Mouse (Mus musculus) spleen, adult 12 weeks (tissue): ENCODE measurements around the gene Ldb2.

ENCODE experiments used
- DNase-seq: peaks from one replicate; pipeline ENCODE4 v3.0.0; 2022; ENCODE audit warnings: low spot score

Gene Ldb2

DNA sequence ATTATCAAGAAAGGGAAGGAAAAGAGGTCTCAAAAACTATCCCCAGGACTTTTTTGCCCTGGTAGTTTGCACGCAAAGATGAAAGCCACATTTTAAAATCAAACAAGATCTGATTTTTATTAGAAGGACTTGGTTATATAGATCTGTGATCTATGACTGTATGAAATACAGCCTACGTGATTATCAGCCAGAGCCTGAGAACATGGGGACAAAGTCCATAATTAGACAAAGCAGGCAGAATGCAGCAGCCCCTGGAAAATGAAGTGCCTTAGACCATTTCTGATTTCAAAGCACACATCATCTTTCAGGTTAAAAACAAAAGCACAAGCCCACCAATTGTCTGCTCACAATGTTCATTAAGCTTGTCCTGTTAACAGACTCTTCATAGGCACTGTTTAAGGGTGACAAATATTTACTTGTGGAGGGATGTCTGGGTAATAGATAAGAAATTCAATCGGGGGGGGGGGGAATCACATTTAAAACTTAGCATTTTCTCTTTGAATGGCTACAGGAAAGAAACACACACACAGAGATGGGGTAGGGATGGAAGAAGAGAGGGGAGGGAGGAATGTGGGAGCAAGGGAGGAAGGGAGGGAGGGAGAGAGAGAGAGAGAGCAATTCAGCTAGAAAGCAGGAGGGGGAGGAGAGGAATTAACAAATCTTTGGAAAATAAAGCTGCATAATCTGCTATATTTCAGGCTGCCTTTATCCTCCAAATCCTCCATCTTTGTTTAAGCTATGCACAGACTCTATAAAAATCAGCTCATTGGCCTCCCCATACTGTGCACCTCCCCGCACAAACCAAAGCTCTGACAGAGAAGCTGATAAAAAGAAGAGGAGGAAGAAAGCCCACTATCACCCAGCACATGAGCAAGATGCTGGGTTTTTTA is 153.3 kb downstream of the Ldb2 start:
- no peak for DNase-seq

DNA sequence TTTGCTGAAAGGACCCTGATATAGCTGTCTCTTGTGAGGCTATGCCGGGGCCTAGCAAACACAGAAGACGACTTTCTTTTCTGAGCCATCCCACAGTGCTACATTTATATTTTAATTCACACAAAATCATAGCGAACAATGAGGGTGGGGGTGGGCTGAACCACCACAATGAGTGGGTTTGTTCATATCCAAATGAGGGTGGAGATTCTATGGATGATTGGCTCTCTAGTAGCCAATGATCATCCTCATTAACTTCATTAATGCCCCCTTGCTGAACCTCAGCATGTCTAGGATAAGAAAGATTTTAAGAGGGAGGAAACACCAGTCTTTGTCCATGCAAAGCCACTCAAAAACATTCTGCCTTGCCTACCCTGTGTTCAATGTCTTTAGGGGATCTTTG is 156.4 kb downstream of the Ldb2 start:
- DNase-seq, result no peak

DNA sequence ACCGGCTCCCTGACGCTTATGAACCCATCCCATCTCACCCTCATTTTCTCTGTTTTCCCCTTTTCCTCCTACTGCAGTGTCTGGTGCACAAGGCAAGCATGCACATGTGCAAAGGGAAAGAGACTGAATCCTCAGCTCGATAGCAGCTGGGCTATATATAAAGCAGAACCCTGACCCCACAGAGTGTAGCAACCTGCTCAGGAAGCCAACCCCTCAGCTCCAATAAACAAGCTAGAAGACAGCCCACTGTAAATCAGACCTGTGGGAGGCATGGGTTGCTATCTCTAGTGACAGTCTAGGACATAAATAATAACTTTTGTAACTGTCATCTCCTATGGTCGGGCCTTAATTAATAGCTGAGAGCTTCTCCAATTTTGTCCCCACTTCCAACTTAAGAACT is 158.4 kb downstream of the Ldb2 start:
- no peak for DNase-seq

DNA sequence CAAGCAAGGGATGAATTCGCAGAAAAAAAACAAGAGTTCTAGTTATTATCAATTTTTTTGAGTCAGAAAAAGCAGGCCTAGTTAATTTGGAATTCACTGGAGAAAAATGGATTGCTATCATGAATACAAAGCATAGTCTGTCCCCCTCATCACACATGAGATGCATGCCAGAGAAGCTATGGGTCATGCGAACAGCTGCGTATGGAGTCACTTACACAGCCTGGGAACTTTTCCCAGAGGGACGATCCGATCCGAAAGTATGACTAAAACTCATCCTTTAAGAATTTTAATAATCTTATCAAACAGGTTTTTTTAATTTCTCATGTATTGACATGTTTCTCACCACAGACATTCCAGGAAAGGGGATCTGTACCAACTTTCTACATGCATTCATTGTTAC is 163.9 kb downstream of the Ldb2 start:
- DNase-seq, result no peak

DNA sequence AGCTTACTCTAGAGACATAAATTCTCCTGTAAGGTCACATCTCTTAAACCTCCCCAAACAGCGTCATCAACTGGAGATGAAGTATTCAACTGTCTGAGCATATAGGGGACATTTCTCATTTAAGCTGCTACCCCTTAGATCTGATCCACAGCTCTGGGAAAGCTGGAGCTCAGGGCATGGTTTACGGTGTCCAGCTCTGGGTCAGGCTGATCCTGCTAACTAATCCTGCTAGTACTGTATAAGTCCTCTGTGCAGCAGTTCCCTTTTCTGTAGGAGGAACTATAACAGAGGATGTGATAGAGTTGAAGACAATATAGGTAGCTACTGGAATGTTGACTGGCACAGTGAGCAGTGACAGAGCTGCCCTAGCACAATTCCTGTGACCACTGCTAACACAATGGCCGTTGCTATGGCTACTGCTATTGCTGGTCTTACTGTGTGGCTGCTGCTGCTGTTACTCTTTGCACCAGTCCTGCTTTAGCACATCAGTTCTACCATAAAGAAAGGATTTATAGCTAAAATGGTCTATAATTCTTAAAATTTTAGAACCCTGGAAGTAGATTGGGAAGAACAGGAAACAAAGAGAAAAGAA is 170.3 kb downstream of the Ldb2 start:
- DNase-seq, result no peak

DNA sequence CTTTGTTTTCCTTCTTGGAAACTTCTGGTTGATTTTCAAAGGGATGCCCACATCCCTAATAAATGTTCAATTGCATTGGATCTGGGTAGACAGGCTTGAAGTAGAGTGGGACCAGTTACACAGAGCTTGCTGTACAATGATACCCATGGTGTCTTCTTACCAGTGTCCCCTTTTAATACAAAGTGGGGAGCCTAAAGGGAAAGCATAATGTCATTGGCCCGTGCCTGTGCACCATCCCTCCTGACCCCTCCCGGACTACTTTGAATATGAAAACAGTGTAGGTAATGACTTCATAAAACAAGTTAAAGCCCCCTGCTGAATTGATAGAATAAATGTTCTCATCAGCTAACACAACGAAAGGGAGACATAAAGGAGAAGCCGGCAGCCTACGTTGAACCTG is 172.0 kb downstream of the Ldb2 start:
- no peak for DNase-seq

DNA sequence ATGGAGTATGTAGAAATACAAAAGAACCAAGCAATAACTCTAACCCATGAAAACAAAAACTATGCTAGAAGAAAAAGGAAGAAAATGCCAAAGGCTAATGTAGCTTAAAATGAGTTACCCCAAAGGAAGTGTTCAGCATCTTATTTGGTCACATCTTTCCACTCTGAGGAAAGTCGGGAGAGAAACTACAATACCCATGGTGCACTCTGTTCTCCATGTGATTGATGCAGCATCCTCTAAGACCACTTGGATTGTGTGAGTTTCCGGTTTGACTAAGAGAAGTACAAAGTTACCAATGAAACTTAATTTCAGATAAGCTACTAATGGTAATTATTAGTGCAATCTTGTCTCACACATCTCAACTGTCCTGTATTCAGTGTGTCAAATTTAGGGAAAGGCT is 172.6 kb downstream of the Ldb2 start:
- DNase-seq, result no peak

DNA sequence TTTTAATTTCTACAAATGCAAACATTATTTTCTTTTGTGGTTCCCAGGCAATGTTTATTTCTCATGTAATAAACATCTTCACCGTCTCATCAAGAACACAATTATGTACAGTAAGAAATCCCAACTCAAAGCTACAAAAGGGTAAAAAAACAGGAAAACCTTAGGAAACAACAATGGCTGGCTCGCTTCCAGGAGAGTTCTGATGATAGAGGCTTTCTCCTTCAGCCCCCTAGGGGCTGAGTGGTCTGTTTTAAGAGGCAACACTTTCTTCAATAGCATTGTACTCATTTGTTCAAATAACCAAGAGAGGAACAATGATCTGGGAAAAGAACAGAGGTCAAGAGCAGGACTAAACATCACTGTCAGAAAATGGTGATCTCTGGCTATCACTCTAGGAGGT is 173.4 kb downstream of the Ldb2 start:
- DNase-seq, result no peak

DNA sequence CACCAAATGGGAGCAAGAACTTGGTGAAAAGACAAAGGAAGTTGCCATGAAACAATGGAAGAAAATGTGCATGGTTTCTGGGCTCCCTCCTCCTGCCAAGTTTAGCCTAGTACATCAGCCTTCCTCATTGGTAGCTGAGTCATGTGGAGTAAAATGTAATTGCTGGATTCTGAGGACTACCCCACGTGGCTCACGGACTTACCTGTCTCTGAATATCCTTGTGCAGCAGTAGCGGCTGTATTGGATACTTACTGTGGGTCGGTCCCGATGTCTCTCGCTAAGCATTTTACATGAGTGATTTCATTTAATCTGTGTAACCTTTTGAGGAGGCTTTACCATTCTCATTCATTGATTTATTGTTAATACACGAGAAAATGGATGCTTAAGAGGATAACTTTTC is 183.8 kb downstream of the Ldb2 start:
- DNase-seq, result no peak

DNA sequence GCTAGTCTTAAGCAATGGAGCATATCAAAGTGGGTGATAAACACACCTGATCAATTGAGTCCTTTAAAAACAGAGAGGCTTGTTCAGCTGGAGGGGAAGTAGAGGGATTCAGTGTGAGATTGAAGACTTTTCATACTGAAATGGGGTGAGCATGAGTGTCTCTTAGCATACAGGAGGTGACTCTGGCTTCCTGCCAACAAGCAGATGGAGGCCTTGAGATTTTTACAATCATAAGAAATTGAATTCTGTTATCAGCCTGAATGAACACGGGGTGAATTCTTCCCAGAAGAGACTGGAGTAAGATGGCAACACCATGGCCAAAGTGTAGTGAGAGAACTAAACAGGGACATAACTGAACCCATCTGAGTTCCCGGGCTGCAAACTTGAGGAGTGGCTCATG is 190.6 kb downstream of the Ldb2 start:
- DNase-seq, result no peak

DNA sequence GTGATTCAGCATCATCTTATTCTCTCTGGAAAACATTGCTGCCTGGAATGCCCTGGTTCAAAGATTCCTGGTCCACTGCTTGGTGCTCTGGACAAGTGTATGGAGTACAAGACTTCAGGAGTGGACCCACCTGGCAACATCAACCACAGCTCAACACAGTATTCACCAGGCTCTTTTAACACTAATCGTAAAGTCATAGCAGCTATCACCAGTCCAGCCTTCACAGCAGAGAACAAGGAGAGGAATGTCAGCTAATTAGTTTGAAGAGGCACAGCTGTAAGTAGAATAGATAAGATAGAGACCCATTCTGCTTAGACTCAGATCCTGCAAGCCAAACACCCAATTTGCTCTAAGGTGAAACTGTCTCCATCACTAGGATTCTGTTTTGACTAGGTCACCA is 198.1 kb downstream of the Ldb2 start:
- no peak for DNase-seq

DNA sequence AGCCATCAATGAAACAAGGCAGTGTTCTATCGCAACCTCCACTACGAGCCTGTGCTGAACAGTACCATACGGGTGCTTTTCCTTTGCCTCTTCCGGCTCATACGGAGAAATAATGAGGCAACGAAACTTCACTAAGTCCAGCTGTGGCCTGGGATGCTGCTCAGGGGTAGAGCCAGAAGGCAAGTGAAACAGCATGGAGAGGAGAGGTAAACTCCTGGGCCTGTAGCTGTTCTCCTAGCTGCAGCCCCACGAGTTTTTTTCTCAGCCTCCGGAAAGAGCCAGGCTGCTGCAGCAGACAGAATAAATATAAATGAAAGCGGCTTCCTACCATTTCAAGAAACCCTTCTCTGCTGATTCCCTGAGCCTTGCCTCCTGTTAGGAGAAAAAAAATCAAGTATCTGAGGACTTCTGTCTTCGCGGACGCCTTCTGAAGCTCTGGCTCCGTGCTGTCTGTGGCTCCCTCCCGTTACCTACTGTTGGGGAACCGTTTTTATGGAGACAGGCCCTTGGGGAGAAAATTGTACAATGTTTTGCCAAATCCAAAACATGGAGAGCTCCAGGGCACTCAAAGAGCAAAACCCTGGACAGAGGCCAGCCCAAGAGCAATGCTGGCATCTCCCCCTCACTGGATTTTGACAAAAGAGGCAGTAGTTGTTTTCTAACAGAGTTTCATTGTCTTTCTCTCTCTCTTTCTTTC is 205.8 kb downstream of the Ldb2 start:
- DNase-seq, result no peak

DNA sequence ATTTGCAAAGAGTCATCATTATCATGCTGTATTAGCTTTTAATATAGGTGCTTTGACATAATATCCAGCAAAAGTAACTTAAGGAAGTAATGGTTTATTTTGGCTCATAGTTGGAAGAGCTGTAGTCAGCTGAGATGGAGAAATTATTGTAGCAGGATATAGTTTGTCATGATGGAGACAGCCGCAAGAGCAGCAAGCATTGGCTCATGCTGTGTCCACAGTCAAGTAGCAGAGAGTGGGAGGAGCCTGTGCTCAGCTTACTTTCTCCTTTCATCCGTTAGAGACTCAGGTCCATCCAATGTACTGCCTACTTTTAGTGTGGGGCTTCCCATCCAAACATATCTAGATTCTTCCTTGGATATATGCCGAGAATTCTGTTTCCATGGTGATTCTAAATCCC is 208.7 kb downstream of the Ldb2 start:
- no peak for DNase-seq

DNA sequence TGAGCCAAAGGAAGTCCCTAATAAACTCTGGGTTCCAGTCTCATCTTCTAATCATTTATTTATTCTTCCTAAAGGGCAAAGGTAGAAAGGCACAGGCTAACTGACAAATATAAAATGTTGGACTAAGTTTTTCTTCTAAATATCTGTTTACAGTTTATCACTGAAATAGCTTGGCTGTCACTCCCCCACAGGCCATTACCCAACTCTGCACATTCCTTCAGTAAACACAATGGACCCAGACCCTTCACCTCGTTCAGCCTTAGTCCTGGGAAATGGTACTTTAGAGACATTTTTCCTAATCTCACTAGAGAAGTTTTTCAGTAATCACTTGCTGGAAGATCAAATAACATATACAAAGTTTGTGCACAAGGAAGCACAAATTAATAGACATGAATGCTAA is 210.2 kb downstream of the Ldb2 start:
- DNase-seq, result no peak

DNA sequence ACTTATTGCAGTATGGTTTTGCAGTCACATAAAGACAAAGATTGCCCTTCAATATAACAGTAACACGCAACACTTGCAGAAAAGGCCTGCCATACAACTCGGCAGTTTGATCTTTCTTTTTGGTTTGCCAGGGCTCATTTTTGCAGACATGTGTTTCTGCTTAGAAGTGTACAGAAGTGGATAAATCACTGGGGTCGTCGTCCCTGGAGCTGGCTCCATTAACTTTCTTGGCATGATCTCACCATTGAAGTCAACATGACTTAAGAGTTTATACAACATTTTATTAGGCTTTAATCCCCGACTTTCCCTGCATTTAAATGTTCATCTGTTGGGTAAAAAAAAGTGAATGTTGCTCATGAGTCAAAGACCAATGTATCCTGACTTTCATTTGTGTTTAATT is 212.9 kb downstream of the Ldb2 start:
- DNase-seq, result no peak

DNA sequence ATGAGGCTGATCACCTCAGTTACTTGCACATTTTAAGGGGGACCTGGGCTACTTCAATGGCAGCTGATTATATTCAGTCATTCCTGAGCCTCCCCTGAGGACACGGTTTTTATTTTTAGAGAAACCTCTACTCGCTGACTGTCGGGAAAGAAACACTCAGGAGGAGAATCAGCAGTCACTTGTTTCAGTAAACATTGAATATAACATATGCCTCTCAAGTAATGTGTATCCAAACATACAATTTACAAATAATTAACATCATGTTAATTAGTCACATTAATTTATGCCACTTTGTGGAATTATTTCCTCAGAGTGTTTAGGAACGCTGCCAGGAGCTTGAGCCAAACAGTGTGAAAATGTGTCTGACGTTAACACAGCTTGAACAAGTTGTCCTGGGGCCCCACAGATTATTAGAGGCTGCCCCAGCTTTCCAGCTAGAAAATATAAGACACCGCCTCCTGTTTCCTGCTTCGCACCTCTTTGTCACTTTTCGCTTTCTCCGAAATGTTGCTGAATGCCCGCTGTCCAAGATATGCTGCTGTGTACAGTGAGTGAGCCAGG is 219.5 kb downstream of the Ldb2 start:
- DNase-seq, result no peak

DNA sequence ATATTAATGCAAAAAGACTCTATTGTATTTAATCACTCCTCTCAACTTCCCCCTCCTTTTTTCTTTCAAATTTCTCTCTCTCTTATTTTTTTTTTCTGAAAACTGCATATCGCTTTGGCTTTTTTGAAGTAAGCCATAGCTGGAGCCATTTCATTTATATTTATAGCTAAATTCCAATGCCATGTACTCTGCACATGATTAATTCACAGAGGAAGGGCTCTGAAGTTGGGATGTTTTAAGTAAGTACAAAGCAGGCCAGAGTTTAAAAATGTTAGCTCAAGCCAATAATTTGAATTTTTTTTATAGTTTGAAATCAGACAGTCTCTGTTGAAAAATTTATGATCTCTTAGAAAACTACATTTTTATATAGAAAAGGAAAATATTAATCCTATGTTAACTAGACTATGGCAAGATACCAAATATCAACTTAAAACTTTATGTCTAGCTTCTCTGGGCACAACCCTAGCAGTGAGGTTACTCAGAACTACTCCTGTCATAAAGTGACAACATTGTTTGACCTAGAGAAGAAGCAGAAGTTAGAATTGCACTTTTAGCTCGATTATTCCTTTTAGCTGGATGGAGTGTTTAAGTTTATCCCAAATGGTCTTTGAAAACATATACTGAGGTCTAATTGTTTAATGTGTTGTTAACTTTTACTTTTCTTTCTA is 222.7 kb downstream of the Ldb2 start:
- no peak for DNase-seq

DNA sequence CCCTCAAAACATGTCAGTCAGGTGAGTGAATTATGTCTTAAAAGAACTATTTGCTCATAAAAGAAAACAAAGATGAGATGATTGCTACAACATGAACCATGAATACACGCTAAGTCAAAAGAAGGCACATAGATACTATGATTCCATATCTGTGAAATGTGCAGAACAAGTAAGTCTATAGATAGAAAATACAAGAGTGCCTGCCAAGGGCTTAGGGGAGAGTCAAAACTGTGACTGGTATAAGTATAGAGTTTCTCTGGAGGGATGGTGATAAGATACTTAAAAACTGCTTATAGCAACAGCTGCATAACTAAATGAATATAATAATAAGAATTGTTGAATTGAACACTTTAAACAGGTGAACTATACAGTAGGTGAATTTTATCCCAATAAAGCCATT is 224.8 kb downstream of the Ldb2 start:
- DNase-seq, result no peak

DNA sequence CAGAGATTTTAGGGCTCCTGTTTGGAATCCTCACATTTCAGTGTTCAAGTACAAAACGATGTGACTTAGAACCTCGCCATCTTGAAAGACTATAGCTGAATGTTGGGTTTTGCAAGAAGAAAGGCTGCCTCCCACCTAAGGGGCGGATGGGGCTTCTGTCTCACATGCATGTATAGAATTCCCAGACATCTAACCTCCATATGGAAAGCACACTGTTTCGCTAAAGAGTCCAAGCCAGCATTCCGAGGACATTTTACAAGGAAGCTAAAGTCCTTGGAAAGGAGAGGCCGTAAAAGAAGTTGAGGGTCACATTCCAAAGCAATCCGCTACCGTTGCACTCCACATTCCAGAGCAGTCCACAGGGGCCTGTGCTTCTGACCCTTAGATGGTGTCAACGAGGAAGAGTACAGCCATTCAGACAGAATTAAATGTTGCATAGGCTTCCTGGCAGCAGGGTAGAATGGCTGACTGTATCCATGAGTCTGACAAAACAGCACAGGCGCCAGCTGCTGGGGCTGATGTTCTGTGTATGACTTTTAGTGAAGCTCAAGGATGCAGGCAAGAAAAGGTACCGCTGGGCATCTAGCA is 245.6 kb downstream of the Ldb2 start:
- no peak for DNase-seq

DNA sequence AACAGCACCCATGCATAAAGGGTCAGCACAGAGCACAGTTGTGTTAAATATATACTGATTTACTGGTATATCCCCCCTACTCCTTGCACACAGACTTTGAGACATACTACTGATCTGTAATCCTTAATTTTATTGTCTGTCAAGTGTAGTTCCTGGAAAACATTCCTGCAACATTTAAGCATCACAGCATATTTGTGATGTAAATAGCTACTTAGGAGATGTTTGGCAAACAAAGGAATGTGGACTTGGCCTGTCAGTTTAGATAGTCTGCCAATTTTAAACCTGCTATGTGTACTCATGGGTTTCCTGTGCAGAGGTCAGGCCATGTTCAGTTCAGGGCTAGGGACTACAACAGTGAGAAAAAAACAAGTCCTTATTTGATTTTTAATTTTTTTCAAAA is 246.3 kb downstream of the Ldb2 start:
- no peak for DNase-seq

DNA sequence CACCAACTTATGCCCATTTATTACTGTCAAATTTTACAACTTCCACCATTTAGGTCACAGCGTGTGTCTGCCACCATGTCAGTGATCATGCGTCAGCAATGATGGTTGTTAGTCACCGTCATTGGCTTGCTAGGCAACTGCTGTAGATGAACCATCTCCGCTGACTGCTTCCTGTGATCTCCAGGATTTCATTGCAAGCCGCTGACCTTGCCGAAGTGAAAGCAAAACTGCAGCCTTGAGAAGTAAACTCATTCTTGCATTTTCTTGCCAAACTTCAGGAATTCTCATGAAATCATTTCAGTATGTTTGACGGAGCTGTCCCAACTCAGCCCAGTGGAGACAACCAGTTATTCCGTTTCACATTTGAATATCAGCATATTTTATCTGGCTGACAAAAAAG is 247.4 kb downstream of the Ldb2 start:
- DNase-seq, result no peak

DNA sequence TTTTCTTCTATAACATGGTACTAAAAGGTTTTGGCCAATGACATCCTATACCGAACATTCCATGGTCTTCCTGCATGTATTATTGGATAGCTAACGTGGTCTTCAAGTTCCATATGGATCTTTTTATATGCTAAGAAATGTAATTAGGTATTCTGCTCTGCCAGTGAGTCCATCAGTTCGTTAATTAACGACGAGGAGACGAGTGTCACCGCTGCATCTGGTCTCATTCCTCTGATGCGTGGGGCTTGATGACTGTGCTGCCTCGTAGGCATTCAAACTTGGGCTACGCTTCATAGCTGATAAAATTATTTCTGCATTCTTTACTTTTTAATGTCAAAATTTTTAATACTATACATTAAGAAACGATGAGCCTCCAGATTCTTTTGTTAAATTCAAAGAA is 251.0 kb downstream of the Ldb2 start:
- no peak for DNase-seq
